Mouse (Mus musculus): ENCODE results near the gene Casc1. TPM values are rescaled to one million over a fixed set of nuclear protein-coding genes. Genes with fewer than 3 reads are reported as not detected.
A peak's percentile ranks its signal among the peaks of the same experiment; 100 is the strongest.
"Not testable (repeated sequence)": the region's sequence is repeated elsewhere in the genome, so short reads cannot be mapped to it uniquely, and the experiment has no call there.

Casc1 gene
- polyA plus RNA-seq, 1 experiment from 2014 or later, result 3.0 TPM

- in situ Hi-C loops (cut with MboI; ENCODE audit: low pct_unique_long_range_greater_than_20kb), result no loop called here
- ChIA-PET CTCF (interaction anchor here (1.0 kb wide), 1 partner anchor 38 kb away, joined by 3 read pairs; no protein-coding TSS in a partner anchor), POLR2A (interaction anchor here (0.5 kb wide), 1 partner anchor 39 kb away, joined by 5 read pairs; no protein-coding TSS in a partner anchor)
- DNase-seq (ENCODE audit: low read depth, low spot score), result no peak
- no peaks in the 10 kb centered on the region for H3K27me3 ChIP-seq
- no peak for TF ChIP-seq CTCF (IDR thresholded peaks at IDR 0.05)
- ATAC-seq, result no peak
Measured at GRCm38 (mm10) chr6:145139776-145140475, 70.9 kb downstream of the Casc1 start.

- POLR2A ChIA-PET, result interaction anchor here (0.5 kb wide), 1 partner anchor 39 kb away, joined by 5 read pairs; no protein-coding TSS in a partner anchor
- DNase-seq (ENCODE audit: low read depth, low spot score) (no peak), ATAC-seq (no peak)
- TF ChIP-seq CTCF (IDR thresholded peaks at IDR 0.05), result no peak
- CTCF ChIA-PET, result interaction anchor here (1.0 kb wide), 1 partner anchor 39 kb away, joined by 3 read pairs; no protein-coding TSS in a partner anchor
- in situ Hi-C loops (cut with MboI; ENCODE audit: low pct_unique_long_range_greater_than_20kb), result no loop called here
- no peaks in the 10 kb centered on the region for H3K27me3 ChIP-seq
Measured at GRCm38 (mm10) chr6:145139236-145139635, 71.6 kb downstream of the Casc1 start.

- no peak for TF ChIP-seq CTCF (IDR thresholded peaks at IDR 0.05)
- in situ Hi-C loops (cut with MboI; ENCODE audit: low pct_unique_long_range_greater_than_20kb), result no loop called here
- CTCF ChIA-PET, result interaction anchor here (1.5 kb wide), 1 partner anchor 14 kb away, joined by 4 read pairs; no protein-coding TSS in a partner anchor
- POLR2A ChIA-PET, result no interaction called here
- peak; percentile 27 for ATAC-seq
- DNase-seq (ENCODE audit: low read depth, low spot score), result no peak
- H3K27me3 ChIP-seq, result no peaks in the 10 kb centered on the region
Measured at GRCm38 (mm10) chr6:145136831-145137230, 74.0 kb downstream of the Casc1 start.

- TF ChIP-seq CTCF (IDR thresholded peaks at IDR 0.05), result no peak
- ChIA-PET POLR2A (no interaction called here), CTCF (interaction anchor here (1.4 kb wide), 1 partner anchor 18 kb away, joined by 3 read pairs; no protein-coding TSS in a partner anchor)
- in situ Hi-C loops (cut with MboI; ENCODE audit: low pct_unique_long_range_greater_than_20kb), result no loop called here
- ATAC-seq, result peak; percentile 29
- H3K27me3 ChIP-seq, result no peaks in the 10 kb centered on the region
- DNase-seq (ENCODE audit: low read depth, low spot score), result no peak
Measured at GRCm38 (mm10) chr6:145135804-145136203, 75.0 kb downstream of the Casc1 start.

GRCm38 (mm10) chr6:145135295-145135694 is 75.5 kb downstream of the Casc1 start:
- in situ Hi-C loops (cut with MboI; ENCODE audit: low pct_unique_long_range_greater_than_20kb), result no loop called here
- no peak for DNase-seq (ENCODE audit: low read depth, low spot score)
- TF ChIP-seq CTCF (IDR thresholded peaks at IDR 0.05), result no peak
- ATAC-seq, result no peak
- ChIA-PET POLR2A (no interaction called here), CTCF (interaction anchor here (1.4 kb wide), 1 partner anchor 18 kb away, joined by 3 read pairs; no protein-coding TSS in a partner anchor)
- H3K27me3 ChIP-seq, result no peaks in the 10 kb centered on the region

- POLR2A ChIA-PET; H3K27me3 ChIP-seq; ATAC-seq; in situ Hi-C loops (cut with MboI; ENCODE audit: low pct_unique_long_range_greater_than_20kb); DNase-seq (ENCODE audit: low read depth, low spot score); CTCF ChIA-PET: not testable (repeated sequence)
Measured at GRCm38 (mm10) chr6:145132969-145133368, 77.8 kb downstream of the Casc1 start.

- no peak for DNase-seq (ENCODE audit: low read depth, low spot score)
- in situ Hi-C loops (cut with MboI; ENCODE audit: low pct_unique_long_range_greater_than_20kb), result no loop called here
- ChIA-PET CTCF (no interaction called here), POLR2A (no interaction called here)
- no peaks in the 10 kb centered on the region for H3K27me3 ChIP-seq
- no peak for TF ChIP-seq CTCF (IDR thresholded peaks at IDR 0.05)
- no peak for ATAC-seq
Measured at GRCm38 (mm10) chr6:145131991-145132390, 78.8 kb downstream of the Casc1 start.

- DNase-seq (ENCODE audit: low read depth, low spot score) (no peak), ATAC-seq (no peak)
- in situ Hi-C loops (cut with MboI; ENCODE audit: low pct_unique_long_range_greater_than_20kb), result no loop called here
- no peak for TF ChIP-seq CTCF (IDR thresholded peaks at IDR 0.05)
- POLR2A ChIA-PET, result no interaction called here
- CTCF ChIA-PET, result interaction anchor here (1.1 to 1.2 kb wide), 2 partner anchors 18 to 22 kb away, joined by 3 read pairs; no protein-coding TSS in a partner anchor
- H3K27me3 ChIP-seq, result no peaks in the 10 kb centered on the region
Measured at GRCm38 (mm10) chr6:145129563-145129962, 81.2 kb downstream of the Casc1 start.

GRCm38 (mm10) chr6:145127652-145128051 is 83.2 kb downstream of the Casc1 start:
- DNase-seq (ENCODE audit: low read depth, low spot score) (no peak), ATAC-seq (no peak)
- TF ChIP-seq CTCF (IDR thresholded peaks at IDR 0.05), result no peak
- in situ Hi-C loops (cut with MboI; ENCODE audit: low pct_unique_long_range_greater_than_20kb), result no loop called here
- ChIA-PET CTCF (no interaction called here), POLR2A (no interaction called here)
- no peaks in the 10 kb centered on the region for H3K27me3 ChIP-seq

GRCm38 (mm10) chr6:145125591-145126113 is 85.2 kb downstream of the Casc1 start:
- TF ChIP-seq CTCF (IDR thresholded peaks at IDR 0.05), result no peak
- CTCF ChIA-PET, result no interaction called here
- H3K27me3 ChIP-seq, result no peaks in the 10 kb centered on the region
- no peak for ATAC-seq
- DNase-seq (ENCODE audit: low read depth, low spot score), result no peak
- POLR2A ChIA-PET, result no interaction called here
- in situ Hi-C loops (cut with MboI; ENCODE audit: low pct_unique_long_range_greater_than_20kb), result no loop called here

Other genes starting within 250 kb of the Casc1 start
- gene Bcat1, start 134.8 kb downstream of the Casc1 start, polyA plus RNA-seq (2021), result 57.1 TPM
- 0.04 TPM for gene Lrmp, start 95.4 kb downstream of the Casc1 start, polyA plus RNA-seq (2021)
- 71.3 TPM for gene Etfrf1, start 129 bp upstream of the Casc1 start, polyA plus RNA-seq (2021)
- gene Kras, start 39.2 kb upstream of the Casc1 start, polyA plus RNA-seq (2021), result 59.2 TPM

All from Patski (cell line).